Mouse (Mus musculus): ENCODE measurements around the gene Ubqln4. TPM values are rescaled to one million over a fixed set of nuclear protein-coding genes. Genes with fewer than 3 reads are reported as not detected.

The Ubqln4 gene
- 36.9 and 38.6 TPM in 2 replicates for polyA plus RNA-seq (2012; rRNA removed)

GRCm38 (mm10) chr3:88553525-88553879, at the start of gene Ubqln4:
TSS of gene Ubqln4 (plus strand) at chr3:88553758.
- peak; percentile 97 for DNase-seq (ENCODE audit: low spot score)

- DNase-seq (ENCODE audit: low spot score), result no peak
Observed at GRCm38 (mm10) chr3:88503881-88504746, 49.4 kb upstream of the Ubqln4 start.

GRCm38 (mm10) chr3:88505081-88505480, 48.5 kb upstream of the Ubqln4 start:
- no peak for DNase-seq (ENCODE audit: low spot score)

GRCm38 (mm10) chr3:88505765-88506164, 47.8 kb upstream of the Ubqln4 start:
- DNase-seq (ENCODE audit: low spot score), result no peak

GRCm38 (mm10) chr3:88509250-88509649, 44.3 kb upstream of the Ubqln4 start:
- DNase-seq (ENCODE audit: low spot score), result no peak

- peak; percentile 86 for DNase-seq (ENCODE audit: low spot score)
Observed at GRCm38 (mm10) chr3:88509692-88510420, 43.7 kb upstream of the Ubqln4 start, which contains the start of gene Lmna. TSS of gene Lmna (minus strand) at chr3:88509956.

GRCm38 (mm10) chr3:88510421-88511289, 42.9 kb upstream of the Ubqln4 start:
- no peak for DNase-seq (ENCODE audit: low spot score)

- DNase-seq (ENCODE audit: low spot score), result no peak
Observed at GRCm38 (mm10) chr3:88511559-88511958, 42.0 kb upstream of the Ubqln4 start.

- DNase-seq (ENCODE audit: low spot score), result no peak
Observed at GRCm38 (mm10) chr3:88512141-88512895, 41.2 kb upstream of the Ubqln4 start.

GRCm38 (mm10) chr3:88512896-88513545, 40.5 kb upstream of the Ubqln4 start:
- no peak for DNase-seq (ENCODE audit: low spot score)

- no peak for DNase-seq (ENCODE audit: low spot score)
Observed at GRCm38 (mm10) chr3:88513546-88514115, 39.9 kb upstream of the Ubqln4 start.

- DNase-seq (ENCODE audit: low spot score), result no peak
Observed at GRCm38 (mm10) chr3:88514231-88515094, 39.1 kb upstream of the Ubqln4 start.

GRCm38 (mm10) chr3:88515095-88515386, 38.5 kb upstream of the Ubqln4 start:
- DNase-seq (ENCODE audit: low spot score), result no peak

- DNase-seq (ENCODE audit: low spot score), result no peak
Observed at GRCm38 (mm10) chr3:88516407-88516806, 37.2 kb upstream of the Ubqln4 start.

- DNase-seq (ENCODE audit: low spot score), result no peak
Observed at GRCm38 (mm10) chr3:88518411-88518810, 35.1 kb upstream of the Ubqln4 start.

- DNase-seq (ENCODE audit: low spot score), result no peak
Observed at GRCm38 (mm10) chr3:88520078-88520477, 33.5 kb upstream of the Ubqln4 start.

- no peak for DNase-seq (ENCODE audit: low spot score)
Observed at GRCm38 (mm10) chr3:88521156-88521555, 32.4 kb upstream of the Ubqln4 start.

GRCm38 (mm10) chr3:88521803-88522331, 31.7 kb upstream of the Ubqln4 start:
- peak; percentile 67 for DNase-seq (ENCODE audit: low spot score)

- DNase-seq (ENCODE audit: low spot score), result no peak
Observed at GRCm38 (mm10) chr3:88523027-88523426, 30.5 kb upstream of the Ubqln4 start.

Measured in urinary bladder, adult 2 months (tissue).